Mouse (Mus musculus): ENCODE measurements at regions not wholly inside any gene's neighbourhood (a gene's known extent, or its start where the extent isn't known, plus 50 kb on each side); places are given as distances from the start of the nearest gene placed in this dataset.

- TF ChIP-seq ZC3H11A (IDR thresholded peaks at IDR 0.05; ENCODE audit: low read depth, low read length) (peak; percentile 60), CTCF (IDR thresholded peaks at IDR 0.05 in 2 of 3, conservative IDR thresholded peaks at IDR 0.05 in 1 of 3; ENCODE audit: control insufficient read depth in 1 of 3, insufficient read depth in 1 of 3, low read depth in 2 of 3, low read length in 3 of 3, poor library complexity in 1 of 3, severe bottlenecking in 1 of 3) (peak; percentile 53 to 68 (median 63)), SIN3A (IDR thresholded peaks at IDR 0.05; ENCODE audit: low read length) (no peak), RAD21 (IDR thresholded peaks at IDR 0.05; ENCODE audit: low read depth, low read length) (peak; percentile 65), SMC3 (IDR thresholded peaks at IDR 0.05; ENCODE audit: low read depth, low read length) (peak; percentile 72), HCFC1 (IDR thresholded peaks at IDR 0.05; ENCODE audit: low read depth, low read length) (no peak)
- H3K36me3 ChIP-seq (ENCODE audit: control insufficient read depth in 1 of 2, insufficient read depth in 2 of 2, low read length in 2 of 2): no peaks in the 10 kb centered on the region
- H3K4me3 ChIP-seq (ENCODE audit: control insufficient read depth in 1 of 2, insufficient read depth in 1 of 2, low read depth in 2 of 2, low read length in 2 of 2): no peak overlapping the region
- peak; percentile 30 for DNase-seq (ENCODE audit: low read depth, low spot score)
- H3K27ac ChIP-seq (ENCODE audit: control insufficient read depth, low read depth, low read length): no peak overlapping the region
- no peaks in the 10 kb centered on the region for H3K79me2 ChIP-seq (ENCODE audit: control insufficient read depth, insufficient read depth, low read length, poor library complexity)
- no peaks in the 10 kb centered on the region for H3K27me3 ChIP-seq (ENCODE audit: control insufficient read depth in 1 of 2, insufficient read depth in 2 of 2, low read length in 2 of 2)
- H3K9ac ChIP-seq (ENCODE audit: control insufficient read depth, low read depth, low read length, poor library complexity, severe bottlenecking): no peak overlapping the region
- H3K9me3 ChIP-seq (replicated peaks; ENCODE audit: insufficient read depth, low read length): no peaks in the 10 kb centered on the region
- H3K4me1 ChIP-seq (ENCODE audit: control insufficient read depth in 1 of 2, insufficient read depth in 2 of 2, low read length in 2 of 2): no peaks in the 10 kb centered on the region
These were observed 111.5 kb upstream of the Nr3c2 start for GRCm38 (mm10) chr8:76787744-76788143.

GRCm38 (mm10) chr8:76793891-76794290 is 105.4 kb upstream of the Nr3c2 start:
- no peak for DNase-seq (ENCODE audit: low read depth, low spot score)
- no peaks in the 10 kb centered on the region for H3K36me3 ChIP-seq (ENCODE audit: control insufficient read depth in 1 of 2, insufficient read depth in 2 of 2, low read length in 2 of 2)
- H3K27me3 ChIP-seq (ENCODE audit: control insufficient read depth in 1 of 2, insufficient read depth in 2 of 2, low read length in 2 of 2): no peaks in the 10 kb centered on the region
- TF ChIP-seq TAL1 (IDR thresholded peaks at IDR 0.05; ENCODE audit: low read length): peak; percentile 56
- TF ChIP-seq UBTF (IDR thresholded peaks at IDR 0.05; ENCODE audit: borderline replicate concordance, insufficient read depth, low read depth, low read length): no peak
- peak; percentile 57; the same call in 1 of the 2 replicates for TF ChIP-seq TCF12 (IDR thresholded peaks at IDR 0.05; ENCODE audit: low read depth, low read length)
- no peak for TF ChIP-seq CTCF (IDR thresholded peaks at IDR 0.05 in 2 of 3, conservative IDR thresholded peaks at IDR 0.05 in 1 of 3; ENCODE audit: control insufficient read depth in 1 of 3, insufficient read depth in 1 of 3, low read depth in 2 of 3, low read length in 3 of 3, poor library complexity in 1 of 3, severe bottlenecking in 1 of 3)
- no peak for TF ChIP-seq RAD21 (IDR thresholded peaks at IDR 0.05; ENCODE audit: low read depth, low read length)
- TF ChIP-seq MXI1 (IDR thresholded peaks at IDR 0.05; ENCODE audit: low read depth, low read length): no peak
- no peak overlapping the region for H3K27ac ChIP-seq (ENCODE audit: control insufficient read depth, low read depth, low read length)
- no peaks in the 10 kb centered on the region for H3K9me3 ChIP-seq (replicated peaks; ENCODE audit: insufficient read depth, low read length)
- H3K9ac ChIP-seq (ENCODE audit: control insufficient read depth, low read depth, low read length, poor library complexity, severe bottlenecking): no peak overlapping the region
- no peaks in the 10 kb centered on the region for H3K4me1 ChIP-seq (ENCODE audit: control insufficient read depth in 1 of 2, insufficient read depth in 2 of 2, low read length in 2 of 2)
- H3K79me2 ChIP-seq (ENCODE audit: control insufficient read depth, insufficient read depth, low read length, poor library complexity): no peaks in the 10 kb centered on the region
- no peak overlapping the region for H3K4me3 ChIP-seq (ENCODE audit: control insufficient read depth in 1 of 2, insufficient read depth in 1 of 2, low read depth in 2 of 2, low read length in 2 of 2)

- no peaks in the 10 kb centered on the region for H3K79me2 ChIP-seq (ENCODE audit: control insufficient read depth, insufficient read depth, low read length, poor library complexity)
- TF ChIP-seq UBTF (IDR thresholded peaks at IDR 0.05; ENCODE audit: borderline replicate concordance, insufficient read depth, low read depth, low read length) (no peak), SIN3A (IDR thresholded peaks at IDR 0.05; ENCODE audit: low read length) (no peak), TAL1 (IDR thresholded peaks at IDR 0.05; ENCODE audit: low read length) (no peak), MAZ (IDR thresholded peaks at IDR 0.05; ENCODE audit: low read depth, low read length) (no peak), RAD21 (IDR thresholded peaks at IDR 0.05; ENCODE audit: low read depth, low read length) (no peak), RCOR1 (IDR thresholded peaks at IDR 0.05; ENCODE audit: low read depth, low read length) (no peak), E2F4 (IDR thresholded peaks at IDR 0.05; ENCODE audit: borderline replicate concordance, low read depth, low read length) (no peak), TBP (IDR thresholded peaks at IDR 0.05; ENCODE audit: low read depth, low read length) (no peak), ETS1 (IDR thresholded peaks at IDR 0.05; ENCODE audit: low read depth, low read length) (no peak), MYC (IDR thresholded peaks at IDR 0.05; ENCODE audit: low read depth, low read length) (no peak), POLR2AphosphoS2 (IDR thresholded peaks at IDR 0.05; ENCODE audit: low read length) (no peak), USF2 (IDR thresholded peaks at IDR 0.05; ENCODE audit: borderline replicate concordance in 1 of 2, insufficient read depth in 1 of 2, low read depth in 1 of 2, low read length in 2 of 2) (no peak), ZKSCAN1 (IDR thresholded peaks at IDR 0.05; ENCODE audit: low read depth, low read length) (no peak), BHLHE40 (IDR thresholded peaks at IDR 0.05; ENCODE audit: borderline replicate concordance, low read depth, low read length) (no peak), CHD2 (IDR thresholded peaks at IDR 0.05; ENCODE audit: low read length) (no peak), MXI1 (IDR thresholded peaks at IDR 0.05; ENCODE audit: low read depth, low read length) (no peak), TCF12 (IDR thresholded peaks at IDR 0.05; ENCODE audit: low read depth, low read length) (no peak), ELF1 (IDR thresholded peaks at IDR 0.05; ENCODE audit: low read depth, low read length) (no peak)
- DNase-seq (ENCODE audit: low read depth, low spot score): no peak
These were observed 99.2 kb upstream of the Nr3c2 start for GRCm38 (mm10) chr8:76799998-76800397.

More at GRCm38 (mm10) chr8:76799998-76800397, 99.2 kb upstream of the Nr3c2 start:
- Histone ChIP-seq H3K9ac (ENCODE audit: control insufficient read depth, low read depth, low read length, poor library complexity, severe bottlenecking) (no peak overlapping the region), H3K4me1 (ENCODE audit: control insufficient read depth in 1 of 2, insufficient read depth in 2 of 2, low read length in 2 of 2) (no peaks in the 10 kb centered on the region), H3K9me3 (replicated peaks; ENCODE audit: insufficient read depth, low read length) (no peaks in the 10 kb centered on the region), H3K27me3 (ENCODE audit: control insufficient read depth in 1 of 2, insufficient read depth in 2 of 2, low read length in 2 of 2) (no peaks in the 10 kb centered on the region), H3K4me3 (ENCODE audit: control insufficient read depth in 1 of 2, insufficient read depth in 1 of 2, low read depth in 2 of 2, low read length in 2 of 2) (no peak overlapping the region), H3K27ac (ENCODE audit: control insufficient read depth, low read depth, low read length) (no peak overlapping the region), H3K36me3 (ENCODE audit: control insufficient read depth in 1 of 2, insufficient read depth in 2 of 2, low read length in 2 of 2) (no peaks in the 10 kb centered on the region)

Measured in MEL (cell line).